Mouse (Mus musculus) kidney, embryonic 15.5 days (tissue): ENCODE measurements around the gene Tnni2. TPM values are rescaled to one million over a fixed set of nuclear protein-coding genes. Genes with fewer than 3 reads are reported as not detected.

Source experiments
- ATAC-seq: fragments of 200-750 bp; cut with Nextera tagmentation; replicated peaks from 2 replicates; pipeline ENCODE4 v1.8.0; 2017; ENCODE audit warnings: moderate TSS enrichment; ENCODE audit not compliant: low FRiP score
- H3K27ac ChIP-seq: fragments of 300-500 bp; sonication (generic); 2 replicates; pipeline ENCODE4 v1.5.1; 2015; ENCODE audit warnings: mild to moderate bottlenecking, inconsistent platforms
- H3K27me3 ChIP-seq: fragments of 300-500 bp; sonication (generic); 2 replicates; pipeline ENCODE4 v1.6.1; 2015; ENCODE audit warnings: inconsistent platforms
- H3K36me3 ChIP-seq: fragments of 300-500 bp; sonication (generic); 2 replicates; pipeline ENCODE4 v1.6.1; 2015; ENCODE audit warnings: inconsistent platforms
- H3K4me1 ChIP-seq: fragments of 300-500 bp; sonication (generic); 2 replicates; pipeline ENCODE4 v1.6.1; 2015; ENCODE audit warnings: inconsistent platforms
- H3K4me2 ChIP-seq: fragments of 300-500 bp; sonication (generic); 2 replicates; pipeline ENCODE4 v1.6.1; 2015; ENCODE audit warnings: moderate library complexity, mild to moderate bottlenecking, inconsistent platforms
- H3K4me3 ChIP-seq: fragments of 300-500 bp; sonication (generic); replicated peaks from 2 replicates; pipeline ENCODE4 v1.5.1; 2015; ENCODE audit warnings: mild to moderate bottlenecking, inconsistent platforms
- H3K9ac ChIP-seq: fragments of 300-500 bp; sonication (generic); 2 replicates; pipeline ENCODE4 v1.6.1; 2015; ENCODE audit warnings: mild to moderate bottlenecking, inconsistent platforms
- H3K9me3 ChIP-seq: fragments of 300-500 bp; sonication (generic); replicated peaks from 2 replicates; pipeline ENCODE4 v1.6.1; 2016; ENCODE audit warnings: inconsistent platforms
- WGBS: fragments of 180-500 bp; shearing (Covaris S2); methylation state at CpG from one replicate; pipeline ENCODE4 v1.1.7; 2015; ENCODE audit warnings: mixed read lengths; 5-methylcytosine and 5-hydroxymethylcytosine counted together
- polyA plus RNA-seq: library from polyadenylated mRNA; unstranded; fragments of >200 nt; fragmentation: Nextera tagmentation; extraction: Ambion mirVana; gene quantifications from 2 replicates; pipeline ENCODE4 v1.2.1, GENCODE M21; 2015

Tnni2 gene
- polyA plus RNA-seq, 1 experiment from 2014 or later, result 19.0 TPM

DNA sequence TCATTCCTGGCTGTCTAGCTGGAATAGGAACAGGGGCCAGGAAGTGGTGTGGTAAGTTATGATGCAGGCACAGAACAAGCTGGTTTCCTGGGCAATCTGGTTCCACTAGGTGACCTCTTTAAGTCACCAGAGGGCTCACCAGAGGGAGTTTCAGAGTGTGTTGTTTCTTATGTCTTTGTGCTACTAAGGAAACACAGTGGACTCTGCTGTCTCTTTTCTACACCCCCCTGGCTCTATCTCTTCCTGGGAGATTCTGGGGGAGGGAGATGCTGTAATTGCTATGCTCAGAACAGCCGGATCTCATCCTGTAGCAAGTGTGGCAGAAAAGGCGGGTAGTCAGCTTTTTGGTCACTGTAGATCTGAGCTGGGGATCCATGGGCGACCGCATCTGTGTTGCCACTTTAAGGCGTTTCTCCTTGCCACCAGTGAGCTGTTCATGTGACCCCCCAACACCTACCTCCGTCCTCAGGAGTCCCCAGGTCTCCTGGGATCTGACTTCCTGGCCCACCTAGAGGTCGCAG is 28.6 kb downstream of the Tnni2 start:
- H3K27me3 ChIP-seq, result no peaks in the 10 kb centered on the region
- 0 out of 2 replicates have a peak, but pooled peaks have one; percentile 2 for ATAC-seq
- H3K36me3 ChIP-seq, result no peaks in the 10 kb centered on the region
- peaks cover 57% of the 10 kb centered on the region for H3K4me1 ChIP-seq
- H3K9me3 ChIP-seq, result no peaks in the 10 kb centered on the region
- H3K27ac ChIP-seq, result peak overlapping the region; percentile 96
- H3K4me2 ChIP-seq, result no peak overlapping the region
- no peak overlapping the region for H3K4me3 ChIP-seq
- WGBS, result 51% methylated on average over 7 of the region's 7 CpGs
- H3K9ac ChIP-seq, result no peak overlapping the region

DNA sequence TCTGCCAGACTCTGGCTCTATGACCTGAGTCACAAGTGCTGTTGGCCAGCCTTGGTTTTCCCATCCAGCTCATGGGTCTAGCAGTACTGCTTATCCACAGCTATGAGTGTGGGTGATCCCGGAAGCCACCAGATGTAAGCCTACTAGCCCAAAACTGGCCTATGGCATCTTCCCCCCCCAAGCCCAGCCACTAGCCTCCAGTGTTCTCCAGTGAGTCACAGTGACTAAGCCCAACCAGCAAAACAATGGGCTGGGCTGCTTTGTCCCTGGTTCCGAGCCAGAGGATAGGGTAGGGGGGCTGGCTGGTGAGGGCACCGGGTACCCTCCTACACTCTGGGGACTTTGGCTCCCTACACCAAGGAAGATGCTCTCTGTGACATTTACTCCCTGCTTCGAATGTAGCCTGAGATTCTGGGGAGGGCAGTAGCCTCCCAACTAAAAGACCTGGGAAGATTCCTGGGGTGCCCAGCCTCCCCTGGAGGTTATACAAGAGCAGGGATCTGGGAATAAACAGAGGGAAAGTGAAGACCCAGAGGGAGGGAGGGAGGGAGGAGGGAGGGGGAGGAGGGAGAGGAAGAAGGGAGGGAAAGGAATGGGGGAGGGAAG is 29.3 kb downstream of the Tnni2 start:
- Histone ChIP-seq H3K9me3 (no peaks in the 10 kb centered on the region), H3K4me3 (no peak overlapping the region), H3K27ac (peak overlapping the region; percentile 96), H3K4me1 (peaks cover 64% of the 10 kb centered on the region), H3K27me3 (no peaks in the 10 kb centered on the region), H3K36me3 (no peaks in the 10 kb centered on the region), H3K9ac (no peak overlapping the region), H3K4me2 (peak overlapping the region; percentile 63; the same call in 1 of the 2 replicates)
- 8% methylated on average over 4 of the region's 4 CpGs for WGBS
- peak; percentile 85 for ATAC-seq

DNA sequence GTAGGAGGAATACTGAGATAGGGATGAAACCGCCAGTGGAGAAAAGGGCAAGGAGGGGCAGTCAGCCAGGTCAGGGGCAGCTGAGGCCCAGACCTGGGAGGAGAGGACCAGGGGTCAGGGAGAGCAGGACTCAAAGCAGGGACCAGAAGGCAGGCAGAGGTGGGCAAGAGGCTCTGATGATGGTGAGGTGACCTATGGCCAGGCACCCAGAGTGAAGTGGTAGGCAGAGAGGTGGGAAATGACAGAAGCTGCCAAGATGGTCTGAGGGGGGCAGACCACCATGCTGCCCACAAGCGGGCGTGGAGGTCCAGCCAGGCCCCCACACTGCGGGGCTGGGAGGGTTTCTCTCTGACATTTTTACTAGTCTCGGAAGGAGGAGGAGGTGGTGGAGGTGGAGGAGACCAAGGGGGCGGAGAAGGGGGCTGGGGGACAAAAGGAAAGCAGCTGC is 29.8 kb downstream of the Tnni2 start:
- Histone ChIP-seq H3K4me1 (peaks cover 69% of the 10 kb centered on the region), H3K27ac (peak overlapping the region; percentile 96), H3K4me2 (peak overlapping the region; percentile 63), H3K36me3 (no peaks in the 10 kb centered on the region), H3K4me3 (peak overlapping the region; percentile 41), H3K9ac (peak overlapping the region; percentile 48), H3K9me3 (no peaks in the 10 kb centered on the region), H3K27me3 (no peaks in the 10 kb centered on the region)
- peak; percentile 55 for ATAC-seq
- 26% methylated on average over 6 of the region's 6 CpGs for WGBS

DNA sequence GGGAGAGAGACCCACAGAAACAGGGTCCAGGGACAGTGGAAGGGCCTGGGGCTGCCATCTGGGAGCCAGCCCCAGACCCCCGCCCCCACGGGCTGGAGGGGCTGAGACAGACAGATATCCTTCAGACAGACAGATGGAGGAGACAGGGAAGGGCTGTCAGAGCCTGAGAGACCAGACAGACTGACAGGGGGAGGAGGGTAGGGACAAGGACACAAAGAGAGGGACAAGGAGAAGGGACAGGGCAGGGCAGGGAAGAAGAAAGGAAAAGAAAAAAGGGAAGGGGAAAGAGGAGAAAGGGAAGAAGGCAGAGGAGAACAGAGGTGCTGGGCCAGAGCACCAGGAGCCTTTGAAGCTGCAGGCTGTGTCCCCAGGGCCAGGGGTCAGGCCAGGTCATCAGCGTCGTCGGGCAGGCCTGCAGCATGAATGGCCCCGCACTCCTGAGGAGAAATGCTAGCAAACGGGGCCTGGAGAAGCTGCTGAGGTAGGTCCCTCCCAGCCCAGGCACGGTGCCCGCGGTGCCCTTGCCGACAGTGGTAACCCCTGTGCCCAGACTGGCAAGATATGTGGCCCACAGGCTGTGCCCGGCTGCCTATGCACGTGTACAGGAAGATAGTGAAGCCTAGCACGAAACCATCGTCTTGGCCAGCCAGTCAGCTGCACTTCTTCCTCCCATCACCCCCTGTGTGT is 30.4 kb downstream of the Tnni2 start:
- H3K36me3 ChIP-seq, result no peaks in the 10 kb centered on the region
- ATAC-seq, result no peak
- H3K9ac ChIP-seq, result peak overlapping the region; percentile 48
- peak overlapping the region; percentile 63 for H3K4me2 ChIP-seq
- H3K4me3 ChIP-seq, result peak overlapping the region; percentile 41
- H3K9me3 ChIP-seq, result no peaks in the 10 kb centered on the region
- H3K27ac ChIP-seq, result peak overlapping the region; percentile 96
- 21% methylated on average over 15 of the region's 15 CpGs for whole genome bisulfite sequencing
- peaks cover 75% of the 10 kb centered on the region for H3K4me1 ChIP-seq
- no peaks in the 10 kb centered on the region for H3K27me3 ChIP-seq

DNA sequence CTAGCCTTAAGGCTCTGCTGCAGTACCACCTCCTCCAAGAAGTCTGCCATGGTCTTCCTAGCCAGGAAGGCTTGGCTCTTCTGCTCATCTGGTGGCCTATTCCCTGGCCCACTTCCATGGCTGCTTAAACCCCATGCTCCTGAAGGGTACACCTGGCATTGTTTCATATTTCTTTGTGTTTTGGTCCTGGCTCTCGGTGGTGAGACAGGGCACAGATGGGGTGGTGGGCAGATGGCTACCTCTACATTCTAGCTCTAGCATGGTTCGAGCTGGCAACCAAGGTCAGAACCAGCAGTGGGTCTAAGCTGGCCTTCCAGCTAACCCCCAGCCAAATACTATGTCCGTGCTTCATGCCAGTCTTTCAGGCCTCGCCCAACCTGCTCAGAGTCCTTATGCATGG is 31.3 kb downstream of the Tnni2 start:
- Histone ChIP-seq H3K9ac (peak overlapping the region; percentile 48), H3K9me3 (no peaks in the 10 kb centered on the region), H3K4me3 (peak overlapping the region; percentile 41), H3K27ac (peak overlapping the region; percentile 96), H3K27me3 (no peaks in the 10 kb centered on the region), H3K36me3 (peaks cover 5% of the 10 kb centered on the region; the same call in 1 of the 2 replicates), H3K4me1 (peaks cover 84% of the 10 kb centered on the region), H3K4me2 (peak overlapping the region; percentile 63)
- ATAC-seq, result no peak
- 88% methylated on average over 4 of the region's 4 CpGs for WGBS

DNA sequence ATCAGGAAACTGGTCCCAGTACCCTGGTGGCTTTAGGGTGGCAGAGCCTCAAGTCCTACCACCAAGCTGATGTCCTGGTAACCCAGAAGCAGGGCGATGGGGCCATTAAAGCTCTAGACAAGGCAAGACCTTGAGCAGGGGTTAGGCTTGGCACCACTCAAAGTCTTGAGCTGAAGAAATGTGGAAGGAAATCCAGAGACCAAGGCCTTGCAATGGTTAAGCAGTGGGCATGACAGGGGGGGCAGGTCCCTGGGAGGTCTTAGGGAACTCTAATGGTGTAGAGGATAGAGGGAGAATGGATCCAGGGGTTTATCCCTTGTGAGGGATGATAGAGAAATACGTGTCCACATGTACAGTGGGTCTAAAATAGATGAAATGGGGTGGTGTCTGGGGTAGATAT is 31.9 kb downstream of the Tnni2 start:
- WGBS, result 92% methylated on average over 2 of the region's 2 CpGs
- no peak for ATAC-seq

DNA sequence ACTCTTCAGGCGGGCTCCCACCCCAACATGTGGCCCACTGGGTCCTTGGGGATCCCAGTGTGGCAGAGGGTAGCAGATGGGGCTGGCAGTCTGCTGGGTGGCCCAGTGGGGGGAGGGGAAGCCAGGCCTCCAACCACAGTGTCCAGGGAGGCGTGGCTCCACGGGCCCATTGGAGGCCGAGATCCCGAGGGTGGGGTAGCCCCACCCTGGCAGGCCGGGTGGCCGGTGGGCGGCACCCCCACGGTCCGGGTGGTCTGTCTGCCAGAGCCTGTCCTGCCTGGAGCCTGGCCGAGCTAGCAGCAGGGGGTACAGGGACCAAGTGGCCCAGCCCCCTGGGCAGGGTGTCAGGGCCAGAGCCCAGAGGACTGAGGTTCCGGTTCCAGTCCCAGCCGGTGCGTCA is 33.2 kb downstream of the Tnni2 start:
- H3K4me3 ChIP-seq, result peak overlapping the region; percentile 41
- H3K9ac ChIP-seq, result peak overlapping the region; percentile 39
- H3K4me1 ChIP-seq, result peaks cover 97% of the 10 kb centered on the region

More for the DNA sequence above, 31.9 kb downstream of the Tnni2 start:
- Histone ChIP-seq H3K4me3 (peak overlapping the region; percentile 41), H3K9me3 (no peaks in the 10 kb centered on the region), H3K4me1 (peaks cover 89% of the 10 kb centered on the region), H3K9ac (peak overlapping the region; percentile 48; the same call in 1 of the 2 replicates), H3K27ac (peak overlapping the region; percentile 96), H3K27me3 (no peaks in the 10 kb centered on the region), H3K4me2 (peak overlapping the region; percentile 63), H3K36me3 (peaks cover 5% of the 10 kb centered on the region; the same call in 1 of the 2 replicates)

DNA sequence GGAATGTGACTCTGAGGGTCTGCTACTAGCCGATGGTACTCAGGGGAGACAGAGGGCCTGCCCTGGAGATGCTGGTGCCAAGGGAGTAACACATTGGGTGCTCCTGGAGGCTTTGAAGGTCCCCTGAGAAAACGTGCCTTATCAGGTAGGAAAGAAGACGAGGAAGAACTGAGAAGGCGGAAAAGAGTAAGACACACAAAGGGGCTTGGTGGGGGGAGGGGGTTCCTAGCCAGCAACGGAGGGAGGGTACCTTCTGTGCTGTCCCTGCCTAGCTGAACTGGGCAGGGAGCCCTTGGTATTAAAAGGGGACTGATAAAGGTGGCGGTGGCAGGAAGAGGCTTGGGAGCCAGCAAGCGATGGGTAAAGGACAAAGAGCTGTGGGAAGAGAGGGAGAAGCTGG is 34.0 kb downstream of the Tnni2 start:
- H3K9ac ChIP-seq, result peak overlapping the region; percentile 39; the same call in 1 of the 2 replicates
- H3K9me3 ChIP-seq, result no peaks in the 10 kb centered on the region
- peaks cover 97% of the 10 kb centered on the region for H3K4me1 ChIP-seq
- no peaks in the 10 kb centered on the region for H3K27me3 ChIP-seq
- H3K27ac ChIP-seq, result peak overlapping the region; percentile 96
- H3K36me3 ChIP-seq, result peaks cover 5% of the 10 kb centered on the region; the same call in 1 of the 2 replicates
- no peak for ATAC-seq
- H3K4me3 ChIP-seq, result peak overlapping the region; percentile 41
- WGBS, result 59% methylated on average over 7 of the region's 7 CpGs
- peak overlapping the region; percentile 63 for H3K4me2 ChIP-seq

More for the DNA sequence above, 33.2 kb downstream of the Tnni2 start:
- no peak for ATAC-seq
- no peaks in the 10 kb centered on the region for H3K9me3 ChIP-seq
- peak overlapping the region; percentile 96 for H3K27ac ChIP-seq
- H3K36me3 ChIP-seq, result peaks cover 5% of the 10 kb centered on the region; the same call in 1 of the 2 replicates
- peak overlapping the region; percentile 63 for H3K4me2 ChIP-seq
- 59% methylated on average over 14 of the region's 14 CpGs for WGBS
- no peaks in the 10 kb centered on the region for H3K27me3 ChIP-seq

DNA sequence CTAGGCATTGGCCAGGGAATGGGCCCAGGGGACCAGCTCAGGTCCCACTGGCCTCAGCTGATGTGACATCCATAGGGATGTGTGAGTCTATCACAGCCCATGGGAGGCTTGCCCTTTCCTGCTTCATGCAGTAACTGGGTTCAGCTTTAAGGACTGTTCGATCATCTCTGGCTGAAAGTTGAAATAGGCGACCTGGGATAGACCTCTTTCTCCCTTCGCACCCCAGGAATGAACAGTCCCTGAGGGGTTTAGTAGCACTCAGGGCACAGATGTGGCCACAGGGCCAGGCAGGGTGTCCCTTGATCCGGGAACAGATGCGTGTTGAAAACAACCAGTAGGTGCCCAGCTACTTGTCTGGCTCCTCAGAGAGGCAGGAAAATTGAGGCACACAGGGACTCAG is 34.7 kb downstream of the Tnni2 start:
- Histone ChIP-seq H3K4me3 (peak overlapping the region; percentile 41), H3K4me1 (peaks cover 97% of the 10 kb centered on the region)

DNA sequence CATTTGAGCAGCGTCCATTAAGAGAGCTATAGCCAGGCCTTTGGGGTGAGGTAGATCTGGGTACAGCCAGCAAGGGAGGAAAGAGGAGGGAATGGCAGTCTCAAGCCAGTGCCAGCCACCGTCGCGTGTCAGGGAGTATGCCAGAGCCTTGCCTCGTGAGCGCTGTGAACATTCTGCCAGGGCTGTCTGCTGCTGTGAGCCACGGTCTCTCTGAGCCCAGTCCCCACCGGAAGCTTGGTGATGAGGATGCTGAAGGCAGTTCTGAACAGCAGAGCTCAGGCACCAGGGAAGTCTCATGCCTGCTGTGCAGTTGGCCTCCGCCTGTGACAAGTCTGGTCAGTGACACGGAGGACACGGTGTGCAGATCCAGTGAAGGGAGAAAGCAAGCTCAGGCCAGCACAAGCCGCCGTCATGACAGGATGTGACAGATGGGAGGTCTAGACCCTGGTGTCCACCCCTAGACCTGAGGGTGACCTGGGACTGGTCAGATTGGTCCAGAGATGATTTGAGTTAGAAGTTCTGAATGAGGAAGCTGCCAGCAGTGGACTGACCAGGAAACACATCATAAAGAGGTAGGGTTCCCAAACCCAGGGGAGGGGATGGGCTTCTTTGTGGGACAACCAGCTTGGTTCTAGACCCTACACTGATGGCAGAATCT is 35.3 kb downstream of the Tnni2 start:
- no peak overlapping the region for H3K4me3 ChIP-seq
- 49% methylated on average over 13 of the region's 13 CpGs for WGBS
- peaks cover 5% of the 10 kb centered on the region; the same call in 1 of the 2 replicates for H3K36me3 ChIP-seq
- H3K27me3 ChIP-seq, result no peaks in the 10 kb centered on the region
- H3K27ac ChIP-seq, result peak overlapping the region; percentile 96; the same call in 1 of the 2 replicates
- peak overlapping the region; percentile 39; the same call in 1 of the 2 replicates for H3K9ac ChIP-seq
- no peaks in the 10 kb centered on the region for H3K9me3 ChIP-seq
- no peak for ATAC-seq
- H3K4me1 ChIP-seq, result peaks cover 97% of the 10 kb centered on the region
- H3K4me2 ChIP-seq, result peak overlapping the region; percentile 63

More for the DNA sequence above, 34.7 kb downstream of the Tnni2 start:
- no peaks in the 10 kb centered on the region for H3K27me3 ChIP-seq
- 83% methylated on average over 5 of the region's 5 CpGs for WGBS
- H3K9me3 ChIP-seq, result no peaks in the 10 kb centered on the region
- ATAC-seq, result no peak
- peak overlapping the region; percentile 63 for H3K4me2 ChIP-seq
- H3K27ac ChIP-seq, result peak overlapping the region; percentile 96
- peak overlapping the region; percentile 39 for H3K9ac ChIP-seq
- peaks cover 5% of the 10 kb centered on the region; the same call in 1 of the 2 replicates for H3K36me3 ChIP-seq

DNA sequence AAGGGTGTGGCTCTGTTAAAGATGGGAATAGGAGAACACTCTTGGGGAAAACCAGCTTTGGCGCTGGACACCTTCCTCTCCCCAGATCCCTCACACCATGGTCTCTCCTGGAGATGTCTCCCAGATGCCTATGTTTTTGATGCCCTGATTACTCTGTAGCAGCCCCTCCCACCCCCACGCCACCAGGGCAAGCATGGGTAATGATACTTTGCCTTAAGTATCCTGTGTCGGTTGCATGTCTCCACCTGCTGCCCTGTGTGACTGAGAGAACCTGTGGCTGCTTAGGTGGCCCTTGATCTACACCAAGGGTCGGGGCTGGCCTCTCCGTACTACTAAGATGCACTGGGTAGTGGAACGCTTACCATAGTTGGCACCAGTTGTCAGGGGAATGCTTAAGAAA is 36.4 kb downstream of the Tnni2 start:
- Histone ChIP-seq H3K27ac (peak overlapping the region; percentile 45; the same call in 1 of the 2 replicates), H3K9me3 (no peaks in the 10 kb centered on the region), H3K4me2 (peak overlapping the region; percentile 63; the same call in 1 of the 2 replicates), H3K27me3 (no peaks in the 10 kb centered on the region), H3K4me1 (peaks cover 98% of the 10 kb centered on the region), H3K4me3 (no peak overlapping the region), H3K9ac (no peak overlapping the region; the same call in 1 of the 2 replicates), H3K36me3 (peaks cover 5% of the 10 kb centered on the region; the same call in 1 of the 2 replicates)
- WGBS, result 85% methylated on average over 6 of the region's 6 CpGs
- ATAC-seq, result no peak
